Mouse (Mus musculus) CH12.LX (cell line): ENCODE data around the gene Ski. TPM values are rescaled to one million over a fixed set of nuclear protein-coding genes. Genes with fewer than 3 reads are reported as not detected.

Source experiments
- DNase-seq: peaks from one replicate; pipeline ENCODE4 v3.0.0-alpha.2; 2013; ENCODE audit errors: extremely low read depth
- H3K27ac ChIP-seq: 2 replicates; pipeline ENCODE4 v1.5.1; 2012; ENCODE audit warnings: low read depth, mild to moderate bottlenecking, control low read depth, moderate library complexity; ENCODE audit not compliant: insufficient read depth
- H3K27me3 ChIP-seq: replicated peaks from 2 replicates; pipeline ENCODE3; 2012; ENCODE audit warnings: inconsistent platforms
- H3K36me3 ChIP-seq, 2 experiments: replicated peaks in 1 of 2; 2 replicates each; pipeline versions ENCODE3 to v1.6.1; 2012; ENCODE audit warnings: inconsistent platforms in 1 of 2, low read length in 1 of 2, mild to moderate bottlenecking in 1 of 2, mixed read lengths in 1 of 2, moderate library complexity in 1 of 2; ENCODE audit not compliant: control insufficient read depth in 1 of 2, insufficient read depth in 1 of 2
- H3K4me1 ChIP-seq, 2 experiments: 2 replicates each; pipeline ENCODE4 v1.6.1; 2012; ENCODE audit warnings: inconsistent platforms in 1 of 2, moderate library complexity in 1 of 2; ENCODE audit not compliant: insufficient read depth in 2 of 2, control insufficient read depth in 1 of 2
- H3K4me2 ChIP-seq: 2 replicates; pipeline ENCODE4 v1.6.1; 2012; ENCODE audit warnings: low read depth, mild to moderate bottlenecking, control low read depth; ENCODE audit not compliant: poor library complexity, insufficient read depth, severe bottlenecking
- H3K4me3 ChIP-seq, 3 experiments: fragments of 150-350 bp in 1 of 3; sonication (generic) in 1 of 3; replicated peaks in 1 of 3; 2 replicates each; pipeline versions ENCODE3 to v1.5.1; 2011 to 2012; ENCODE audit warnings: low read depth in 2 of 3, low read length in 2 of 3, mild to moderate bottlenecking in 2 of 3, moderate library complexity in 2 of 3, control low read depth in 1 of 3, improper control_type of control experiment in 1 of 3, inconsistent platforms in 1 of 3, mixed read lengths in 1 of 3; ENCODE audit not compliant: poor library complexity in 1 of 3
- H3K79me2 ChIP-seq: replicated peaks from 2 replicates; pipeline ENCODE4 v1.6.1; 2012; ENCODE audit warnings: mild to moderate bottlenecking, moderate library complexity; ENCODE audit not compliant: control insufficient read depth, poor library complexity, insufficient read depth, severe bottlenecking; ENCODE audit errors: extremely low read depth
- H3K9ac ChIP-seq: 2 replicates; pipeline ENCODE4 v1.6.1; 2012; ENCODE audit warnings: low read depth, mild to moderate bottlenecking, control low read depth, moderate library complexity; ENCODE audit not compliant: insufficient read depth
- H3K9me3 ChIP-seq: replicated peaks from 2 replicates; pipeline ENCODE3; 2012; ENCODE audit warnings: low read length, inconsistent platforms, mixed read lengths
- CHD1 ChIP-seq: IDR thresholded peaks from 2 replicates; pipeline ENCODE4 v1.6.1; 2012; ENCODE audit warnings: low read depth, low read length, improper control_type of control experiment, inconsistent platforms
- EP300 ChIP-seq: IDR thresholded peaks from 2 replicates; pipeline ENCODE4 v1.6.1; 2011; ENCODE audit warnings: low read length, improper control_type of control experiment
- ETS1 ChIP-seq: conservative IDR thresholded peaks from 2 replicates; pipeline ENCODE4 v1.6.1; 2012; ENCODE audit warnings: low read depth, mild to moderate bottlenecking, inconsistent platforms, low read length, improper control_type of control experiment, moderate library complexity
- JUN ChIP-seq: IDR thresholded peaks from 2 replicates; pipeline ENCODE4 v1.6.1; 2011; ENCODE audit warnings: low read depth, mild to moderate bottlenecking, low read length, improper control_type of control experiment, moderate library complexity; ENCODE audit not compliant: insufficient read depth
- MAFK ChIP-seq: IDR thresholded peaks from 2 replicates; pipeline ENCODE4 v1.6.1; 2011; ENCODE audit warnings: low read length, improper control_type of control experiment; ENCODE audit not compliant: insufficient replicate concordance
- MAZ ChIP-seq: IDR thresholded peaks from 2 replicates; pipeline ENCODE4 v1.6.1; 2012; ENCODE audit warnings: low read depth, mild to moderate bottlenecking, inconsistent platforms, low read length, improper control_type of control experiment, moderate library complexity
- MXI1 ChIP-seq: IDR thresholded peaks from 2 replicates; pipeline ENCODE4 v1.6.1; 2011; ENCODE audit warnings: mild to moderate bottlenecking, low read depth, low read length, improper control_type of control experiment
- NRF1 ChIP-seq: IDR thresholded peaks from 2 replicates; pipeline ENCODE4 v1.6.1; 2014; ENCODE audit warnings: low read depth, mild to moderate bottlenecking, inconsistent platforms, low read length, improper control_type of control experiment, moderate library complexity
- RAD21 ChIP-seq: IDR thresholded peaks from 2 replicates; pipeline ENCODE4 v1.6.1; 2011; ENCODE audit warnings: low read depth, mild to moderate bottlenecking, low read length, improper control_type of control experiment, moderate library complexity
- TCF12 ChIP-seq: IDR thresholded peaks from 2 replicates; pipeline ENCODE4 v1.6.1; 2014; ENCODE audit warnings: low read depth, mild to moderate bottlenecking, inconsistent platforms, low read length, improper control_type of control experiment
- ZC3H11A ChIP-seq: IDR thresholded peaks from 2 replicates; pipeline ENCODE4 v1.6.1; 2012; ENCODE audit warnings: low read depth, mild to moderate bottlenecking, inconsistent platforms, low read length, improper control_type of control experiment
- ZMIZ1 ChIP-seq: IDR thresholded peaks from 2 replicates; pipeline ENCODE4 v1.6.1; 2012; ENCODE audit warnings: low read depth, mild to moderate bottlenecking, inconsistent platforms, low read length, improper control_type of control experiment
- ZNF384 ChIP-seq: IDR thresholded peaks from 2 replicates; pipeline ENCODE4 v1.6.1; 2012; ENCODE audit warnings: low read depth, low read length, improper control_type of control experiment, inconsistent platforms
- dilution Hi-C: fragments of 300-500 bp; cut with MboI; formaldehyde crosslinking; loops from 2 replicates; pipeline ENCODE4 v1.14.3; 2020; ENCODE audit warnings: low sequenced_read_pairs; ENCODE audit not compliant: extremely low pct_unique_long_range_greater_than_20kb, extremely low pct_ligation_motif_present
- in situ Hi-C: fragments of 300-500 bp; cut with MboI; formaldehyde crosslinking; loops from 3 replicates; pipeline ENCODE4 v1.14.3; 2019; ENCODE audit warnings: low sequenced_read_pairs, low pct_ligation_motif_present, low pct_unique_long_range_greater_than_20kb, mixed read lengths
- polyA plus RNA-seq: library from polyadenylated mRNA; unstranded; fragments of >175 nt; gene quantifications from 2 replicates; pipeline ENCODE4 v1.2.1, GENCODE M21; 2012; ENCODE audit warnings: low read depth; ENCODE audit not compliant: insufficient read length
- total RNA-seq, 2 experiments: library from RNA; depleted of rRNA; stranded (reverse); fragments of 300-350 nt in 1 of 2; fragments of >200 nt in 1 of 2; gene quantifications; 2 replicates each; pipeline ENCODE4 v1.2.3; 2012 to 2014

The Ski gene
- total and polyA plus RNA-seq, 3 experiments = 4.1 to 17.9 (median 10.1) TPM

DNA sequence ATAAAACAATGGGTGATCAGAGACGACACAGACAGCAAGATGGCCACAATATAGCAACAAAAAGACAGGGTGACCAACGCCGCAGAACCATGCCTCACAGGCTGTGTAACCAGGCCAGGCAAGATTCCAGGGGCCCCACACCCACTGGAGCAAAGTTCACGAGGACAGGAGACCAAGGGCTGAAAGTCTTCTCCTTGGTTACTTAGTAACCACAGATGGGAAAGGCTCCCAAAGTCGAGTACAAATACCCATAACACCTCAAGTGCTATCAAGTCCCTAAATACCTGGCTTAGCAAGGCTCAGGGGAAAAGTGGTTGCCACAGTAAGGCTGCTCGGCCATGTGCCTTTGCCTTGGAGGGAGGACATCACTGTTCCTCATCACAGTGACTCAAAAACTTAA lies 16.5 kb downstream of the Ski start:
- H3K27ac ChIP-seq = no peak overlapping the region
- no peak overlapping the region for H3K4me3 ChIP-seq
- H3K36me3 ChIP-seq = peaks cover 4 to 64% of the 10 kb centered on the region in 2 experiments
- peaks cover 43 to 97% of the 10 kb centered on the region in 2 experiments for H3K4me1 ChIP-seq
- H3K27me3 ChIP-seq = no peaks in the 10 kb centered on the region
- in situ Hi-C loops = no loop called here
- no peaks in the 10 kb centered on the region for H3K9me3 ChIP-seq
- dilution Hi-C loops = no loop called here
- H3K4me2 ChIP-seq = no peak overlapping the region
- TF ChIP-seq NRF1 (no peak), MAFK (no peak), ZNF384 (no peak), RAD21 (no peak), ZMIZ1 (no peak), JUN (no peak), ETS1 (no peak), TCF12 (no peak), EP300 (no peak), CHD1 (no peak)
- H3K79me2 ChIP-seq = peaks cover 92% of the 10 kb centered on the region
- DNase-seq = no peak
- no peak overlapping the region for H3K9ac ChIP-seq

DNA sequence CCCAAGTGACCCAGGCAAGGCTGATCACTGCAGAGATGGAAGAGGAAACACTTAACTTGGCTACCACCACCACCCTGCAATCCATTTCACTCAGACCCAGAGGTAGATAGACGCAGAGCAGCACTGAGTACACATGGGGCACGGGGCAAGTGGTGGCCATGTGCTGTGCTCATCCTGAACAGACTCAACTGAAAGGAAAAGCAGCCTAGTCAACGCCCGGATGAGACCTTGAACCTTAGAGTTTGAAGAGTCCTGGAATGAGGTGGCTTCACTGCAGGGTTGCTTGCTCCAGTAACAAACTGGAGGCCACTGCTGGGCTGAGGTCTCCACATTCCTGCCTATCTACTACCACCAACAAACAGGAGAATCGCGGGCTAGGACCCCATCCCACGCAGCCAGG lies 20.6 kb downstream of the Ski start:
- TF ChIP-seq MXI1 = peak; percentile 33; the same call in 1 of the 2 replicates
- no peak for TF ChIP-seq ZC3H11A
- no peak for TF ChIP-seq MAZ
- TF ChIP-seq, all 38 proteins: peak for 1
- peaks cover 35 to 97% of the 10 kb centered on the region in 2 experiments for H3K4me1 ChIP-seq
- peak overlapping the region; percentile 12 for H3K4me2 ChIP-seq
- dilution Hi-C loops = no loop called here
- in situ Hi-C loops = no loop called here
- H3K27me3 ChIP-seq = no peaks in the 10 kb centered on the region
- peaks cover 82% of the 10 kb centered on the region for H3K79me2 ChIP-seq
- no peak overlapping the region; the same call in 1 of the 2 replicates for H3K9ac ChIP-seq
- no peak for DNase-seq
- H3K4me3 ChIP-seq = peak overlapping the region in 1 of 3 experiments; percentile 26
- H3K27ac ChIP-seq = peak overlapping the region; percentile 73
- no peaks in the 10 kb centered on the region for H3K9me3 ChIP-seq
- peaks cover 2 to 45% of the 10 kb centered on the region in 2 experiments for H3K36me3 ChIP-seq
